Mouse (Mus musculus) c-Kit-positive CD71-negative TER-119-negative erythroid progenitor cells, embryonic 14.5 days (primary cell): Measurements from ENCODE around the gene Cotl1.

ENCODE experiments used
- DNase-seq: peaks from one replicate; pipeline ENCODE4 v3.0.0-alpha.2; 2013; ENCODE audit warnings: low read depth

Gene Cotl1

GRCm38 (mm10) chr8:119816219-119816618, 24.1 kb downstream of the Cotl1 start:
- no peak for DNase-seq

- DNase-seq, result no peak
Measured at GRCm38 (mm10) chr8:119812650-119813431, 27.5 kb downstream of the Cotl1 start.

DNA sequence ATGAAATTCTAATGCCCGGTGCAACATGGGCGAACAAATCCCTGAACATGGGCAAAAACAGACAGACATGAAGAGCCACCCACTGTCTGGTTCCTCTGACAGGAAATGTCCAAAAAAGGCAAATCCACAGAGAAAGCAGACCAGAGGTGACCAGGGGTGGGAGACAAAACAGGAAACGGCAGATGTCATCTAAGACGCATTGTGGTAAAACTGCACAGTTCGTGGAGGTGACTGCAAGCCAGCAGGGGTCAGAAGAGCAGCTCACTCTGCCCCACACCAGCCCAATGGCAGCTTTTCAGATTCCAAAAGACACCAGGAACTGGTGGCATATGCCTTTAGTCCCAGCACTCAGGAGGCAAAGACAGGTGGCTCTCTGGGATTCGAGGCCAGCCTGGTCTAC, 28.4 kb downstream of the Cotl1 start:
- no peak for DNase-seq

GRCm38 (mm10) chr8:119810953-119811499, 29.3 kb downstream of the Cotl1 start:
- no peak for DNase-seq

GRCm38 (mm10) chr8:119810127-119810868, 30.0 kb downstream of the Cotl1 start:
- DNase-seq, result no peak

GRCm38 (mm10) chr8:119809620-119810019, 30.7 kb downstream of the Cotl1 start:
- no peak for DNase-seq

DNA sequence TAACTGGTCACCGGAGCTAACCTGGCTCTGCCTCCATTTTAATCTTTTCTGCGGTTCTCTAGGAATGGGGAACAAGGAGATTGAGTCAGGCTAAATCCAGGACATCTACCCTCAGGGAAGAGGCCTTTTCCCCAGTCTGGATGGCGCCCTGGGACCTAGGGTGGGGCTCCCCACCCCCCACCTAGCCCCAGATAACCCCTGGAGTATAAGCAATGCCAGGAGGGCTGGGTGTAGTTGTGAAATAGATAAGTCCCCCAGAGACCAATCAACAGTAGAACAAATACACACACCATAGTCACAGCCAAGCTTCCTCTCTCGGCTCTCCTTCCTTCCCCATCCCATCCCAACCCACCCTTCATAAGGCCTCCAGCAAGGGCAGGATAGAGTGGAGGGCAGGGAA, 32.7 kb downstream of the Cotl1 start:
- no peak for DNase-seq

DNA sequence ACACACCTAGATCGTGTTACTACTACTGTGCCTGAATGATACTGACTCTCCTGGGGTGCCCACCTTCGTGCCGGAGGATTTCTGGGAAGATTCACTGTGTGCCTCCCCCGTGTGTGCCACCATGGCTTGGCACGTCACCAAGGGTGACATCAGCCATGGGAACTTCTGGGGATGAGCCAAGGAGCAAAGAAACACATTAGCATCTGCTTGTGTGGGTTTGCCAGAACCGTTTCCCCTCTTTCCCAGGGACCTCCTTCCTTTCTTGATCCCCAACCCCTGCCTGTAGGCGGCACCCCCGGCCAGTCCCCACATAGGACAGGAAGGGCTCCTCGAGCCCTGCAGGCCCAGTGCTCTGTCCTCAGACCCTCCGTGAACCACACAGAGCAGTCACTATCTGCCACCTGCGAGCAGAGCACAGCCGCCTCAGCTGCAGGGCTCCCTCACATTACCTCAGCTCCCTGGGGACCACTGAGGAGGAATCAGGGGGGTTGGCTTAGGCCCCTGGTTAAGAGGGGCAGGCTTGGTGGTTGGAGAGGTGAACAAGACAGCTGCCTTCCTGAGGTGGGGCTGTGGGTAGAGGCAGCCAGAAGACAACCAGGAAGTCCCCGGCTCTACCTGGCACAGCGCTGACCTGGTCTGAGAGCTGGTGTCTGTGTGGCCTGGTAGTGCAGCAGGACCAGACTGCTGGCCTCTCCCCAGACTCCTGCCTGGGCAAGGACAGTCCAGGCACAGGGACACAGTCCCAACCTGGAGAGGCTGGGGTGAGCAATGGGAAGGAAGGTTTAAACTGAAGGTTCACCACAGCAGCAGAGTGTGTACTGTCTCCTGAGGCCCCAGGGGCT, 33.7 kb downstream of the Cotl1 start:
- no peak for DNase-seq

DNA sequence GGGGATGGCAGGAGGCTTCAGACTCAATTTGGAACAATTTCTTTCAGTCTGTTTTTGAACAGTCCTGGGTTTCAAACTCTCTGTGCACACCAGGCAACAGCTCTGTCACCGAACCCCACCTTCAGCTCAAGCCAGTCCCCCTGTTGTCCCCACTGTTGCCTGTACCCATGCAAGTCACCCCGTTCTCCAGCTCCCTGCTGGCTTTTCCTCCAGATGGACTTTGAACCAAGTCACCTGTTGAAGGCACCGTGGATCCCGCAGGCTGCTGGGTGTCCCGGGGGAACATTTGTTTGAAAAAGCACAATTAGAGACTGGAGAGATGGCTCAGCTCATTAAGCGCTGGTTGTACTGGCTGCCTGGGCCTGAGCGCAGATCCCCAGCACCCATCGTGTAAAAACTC, 35.1 kb downstream of the Cotl1 start:
- no peak for DNase-seq

DNA sequence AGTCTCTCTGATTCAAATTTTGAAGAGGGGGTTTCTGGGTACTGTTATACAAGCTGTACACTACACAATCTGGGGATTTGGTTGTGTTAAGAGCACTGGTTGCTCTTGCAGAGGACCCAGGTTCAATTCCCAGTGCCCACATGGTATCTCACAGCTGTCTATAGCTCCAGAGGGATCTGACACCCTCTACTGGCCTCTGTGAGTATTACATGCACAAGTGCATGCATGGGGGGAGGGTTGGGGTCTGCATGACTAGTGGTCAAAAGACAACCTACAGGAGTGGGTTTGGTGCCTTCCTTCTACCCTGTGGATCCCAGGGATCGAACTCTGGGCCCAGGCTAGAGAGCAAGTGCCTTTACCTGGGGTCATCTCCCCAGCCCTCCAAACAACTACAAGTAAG, 37.8 kb downstream of the Cotl1 start:
- no peak for DNase-seq

- DNase-seq, result no peak
Measured at GRCm38 (mm10) chr8:119801168-119801567, 39.2 kb downstream of the Cotl1 start.

- DNase-seq, result no peak
Measured at GRCm38 (mm10) chr8:119798965-119799264, 41.4 kb downstream of the Cotl1 start.

- no peak for DNase-seq
Measured at GRCm38 (mm10) chr8:119798170-119798964, 42.0 kb downstream of the Cotl1 start.

GRCm38 (mm10) chr8:119795651-119796050, 44.7 kb downstream of the Cotl1 start:
- DNase-seq, result no peak

DNA sequence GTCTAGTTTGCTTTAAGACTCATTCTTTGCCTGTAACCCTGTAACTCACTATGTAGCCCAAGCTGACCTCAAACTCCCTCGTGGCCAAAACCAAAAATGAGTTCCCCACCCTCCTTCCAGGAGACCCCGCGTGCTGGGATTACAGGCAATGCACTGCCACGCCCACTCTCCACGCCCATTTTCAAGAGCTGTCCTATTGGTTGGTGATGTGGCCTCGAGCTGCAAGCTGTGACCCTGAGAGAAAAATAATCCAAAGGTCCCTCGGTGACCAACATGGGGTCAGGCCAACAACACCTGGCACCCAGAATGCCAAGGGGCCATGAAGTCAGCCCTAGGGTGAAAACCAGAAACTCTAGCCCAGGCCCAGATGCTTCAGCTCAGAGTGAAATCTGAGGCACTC, 45.7 kb downstream of the Cotl1 start:
- no peak for DNase-seq

GRCm38 (mm10) chr8:119791804-119792704, 48.3 kb downstream of the Cotl1 start:
- DNase-seq, result no peak

- DNase-seq, result no peak
Measured at GRCm38 (mm10) chr8:119789581-119789980, 50.8 kb downstream of the Cotl1 start.

- DNase-seq, result no peak
Measured at GRCm38 (mm10) chr8:119788607-119789381, 51.5 kb downstream of the Cotl1 start.

- DNase-seq, result no peak
Measured at GRCm38 (mm10) chr8:119787341-119787740, 53.0 kb downstream of the Cotl1 start.

- no peak for DNase-seq
Measured at GRCm38 (mm10) chr8:119786871-119787270, 53.5 kb downstream of the Cotl1 start.
